Mouse (Mus musculus): ENCODE measurements around the gene Spryd3. TPM values are rescaled to one million over a fixed set of nuclear protein-coding genes. Genes with fewer than 3 reads are reported as not detected.

Gene Spryd3
- total RNA-seq, 1 experiment, result 34.8 TPM

DNA sequence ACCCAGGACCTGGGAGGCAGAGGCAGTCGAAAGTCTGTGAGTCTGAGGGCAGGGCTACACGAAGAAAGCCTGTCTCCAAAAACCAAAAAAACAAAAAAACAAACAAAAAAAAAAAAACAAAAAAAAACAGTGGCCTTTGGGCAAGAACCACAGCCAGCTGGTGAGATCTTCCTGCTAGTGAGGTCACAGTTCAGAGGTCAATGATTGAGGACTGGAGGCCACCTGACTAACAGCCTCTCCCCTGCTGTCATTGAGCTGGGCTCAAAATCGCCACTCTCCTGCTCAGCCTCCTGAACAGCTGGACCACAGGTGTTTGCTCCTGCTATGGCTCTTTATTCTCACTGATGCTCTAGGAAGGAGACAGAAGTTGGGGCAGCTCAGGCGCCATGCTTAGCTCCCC is 16.6 kb upstream of the Spryd3 start:
- no peak for TF ChIP-seq CHD2 (IDR thresholded peaks at IDR 0.05; ENCODE audit: low read depth, low read length)
- 0 out of 2 replicates have a peak, but pooled peaks have one; percentile 44 for TF ChIP-seq ZNF384 (IDR thresholded peaks at IDR 0.05; ENCODE audit: low read depth, low read length)

DNA sequence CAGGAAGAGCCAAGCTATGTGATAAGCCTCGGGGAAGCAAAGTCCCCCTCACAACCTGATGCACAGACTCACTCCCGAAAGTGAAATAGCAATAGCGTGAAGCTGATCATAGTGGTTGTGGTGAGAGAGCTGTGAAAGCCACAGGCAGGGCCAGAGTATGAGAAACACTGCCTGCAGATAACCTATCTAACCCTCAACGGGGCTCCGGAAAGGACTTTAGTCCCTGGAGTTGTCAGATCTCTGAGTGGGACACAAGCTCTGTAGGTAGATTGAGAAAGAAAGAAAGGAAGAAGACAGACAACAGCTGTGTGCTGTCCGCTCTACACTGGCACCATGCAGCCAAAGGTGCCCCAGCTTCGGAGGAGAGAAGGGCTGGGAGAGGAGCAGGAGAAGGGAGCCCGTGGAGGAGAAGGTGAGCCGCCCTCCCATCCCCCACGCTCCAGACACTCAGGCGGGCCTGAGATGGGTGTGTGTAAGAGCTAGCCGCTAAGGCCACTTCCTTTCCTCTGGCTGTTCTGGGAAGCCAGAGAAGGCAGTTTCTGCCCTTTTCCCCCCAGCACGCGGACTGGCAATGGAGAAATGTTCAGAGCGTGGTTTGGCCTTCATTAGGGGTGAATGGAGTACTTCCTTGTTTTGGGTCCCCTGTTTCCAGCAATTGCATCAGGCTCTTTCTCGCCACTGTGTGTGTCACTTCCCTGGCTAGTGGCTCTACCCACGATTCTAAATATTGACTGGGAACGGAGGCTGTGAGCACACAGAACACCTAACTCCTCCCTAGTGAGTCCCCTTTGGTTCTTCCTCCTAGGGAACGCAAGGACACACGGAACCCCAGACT is 14.5 kb upstream of the Spryd3 start, which contains the start of gene Soat2:
Gene Soat2 (plus strand): TSS at position 226 of the 835 bp plus-strand sequence.
- TF ChIP-seq HCFC1 (IDR thresholded peaks at IDR 0.05; ENCODE audit: borderline replicate concordance, insufficient read depth, low read length) (no peak), ZNF384 (IDR thresholded peaks at IDR 0.05; ENCODE audit: low read depth, low read length) (no peak), ZC3H11A (IDR thresholded peaks at IDR 0.05; ENCODE audit: borderline replicate concordance, low read depth, low read length) (no peak), CHD2 (IDR thresholded peaks at IDR 0.05; ENCODE audit: low read depth, low read length) (no peak), MAFK (IDR thresholded peaks at IDR 0.05; ENCODE audit: insufficient read depth, low read depth, low read length) (no peak)
- H3K4me3 ChIP-seq (ENCODE audit: insufficient read depth in 1 of 2, low read depth in 1 of 2, low read length in 2 of 2, poor library complexity in 1 of 2, severe bottlenecking in 1 of 2), result peak within 1 kb of the TSS; percentile 5 to 38; a peak in 3 of 4 replicates
- H3K4me1 ChIP-seq (ENCODE audit: control insufficient read depth in 2 of 2, insufficient read depth in 2 of 2, low read length in 2 of 2, poor library complexity in 1 of 2), result peaks cover 0 to 6% of the 10 kb centered on the region in 2 experiments; a peak in 1 of 4 replicates
- in situ Hi-C loops (cut with MboI; ENCODE audit: low sequenced_read_pairs in 2 of 2, unreplicated experiment in 2 of 2), result no loop called here
- DNase-seq (ENCODE audit: low read depth, low spot score), result peak; percentile 30
- peak within 1 kb of the TSS; percentile 13 for H3K9ac ChIP-seq (ENCODE audit: insufficient read depth, low read depth, low read length, poor library complexity, severe bottlenecking)
- no peaks in the 10 kb centered on the region for H3K36me3 ChIP-seq (ENCODE audit: control insufficient read depth, insufficient read depth, low read length, poor library complexity, severe bottlenecking)
- H3K9me3 ChIP-seq (ENCODE audit: control insufficient read depth, insufficient read depth, low read depth, low read length), result no peaks in the 10 kb centered on the region
- no peak within 1 kb of the TSS for H3K27ac ChIP-seq (ENCODE audit: insufficient read depth, low read depth, low read length, poor library complexity, severe bottlenecking)

More for the DNA sequence above, 16.6 kb upstream of the Spryd3 start:
- H3K36me3 ChIP-seq (ENCODE audit: control insufficient read depth, insufficient read depth, low read length, poor library complexity, severe bottlenecking), result no peaks in the 10 kb centered on the region
- H3K9ac ChIP-seq (ENCODE audit: insufficient read depth, low read depth, low read length, poor library complexity, severe bottlenecking), result no peak overlapping the region
- H3K27ac ChIP-seq (ENCODE audit: insufficient read depth, low read depth, low read length, poor library complexity, severe bottlenecking), result no peak overlapping the region
- H3K4me3 ChIP-seq (ENCODE audit: insufficient read depth in 1 of 2, low read depth in 1 of 2, low read length in 2 of 2, poor library complexity in 1 of 2, severe bottlenecking in 1 of 2), result no peak overlapping the region
- peaks cover 2 to 16% of the 10 kb centered on the region in 2 experiments; a peak in 2 of 4 replicates for H3K4me1 ChIP-seq (ENCODE audit: control insufficient read depth in 2 of 2, insufficient read depth in 2 of 2, low read length in 2 of 2, poor library complexity in 1 of 2)
- DNase-seq (ENCODE audit: low read depth, low spot score), result no peak
- no peaks in the 10 kb centered on the region for H3K9me3 ChIP-seq (ENCODE audit: control insufficient read depth, insufficient read depth, low read depth, low read length)
- in situ Hi-C loops (cut with MboI; ENCODE audit: low sequenced_read_pairs in 2 of 2, unreplicated experiment in 2 of 2), result no loop called here

DNA sequence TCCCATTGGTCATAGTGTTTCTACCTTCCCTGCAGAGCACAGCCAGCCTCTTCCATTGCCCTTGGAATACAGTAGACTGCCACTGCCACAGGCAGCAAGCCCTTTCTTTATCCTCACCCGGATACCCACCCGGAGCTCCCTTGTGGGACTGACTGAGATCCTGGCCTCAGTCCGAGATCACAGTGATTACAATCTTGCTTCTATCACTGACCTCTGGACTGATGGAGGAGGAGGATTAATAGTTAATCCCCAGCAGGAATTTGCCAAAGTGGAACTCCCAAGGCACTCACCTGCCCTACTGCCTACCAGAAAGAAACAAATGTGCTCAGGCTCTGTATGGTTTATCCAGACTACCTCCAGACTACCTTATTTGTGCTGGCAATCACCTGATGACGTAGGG is 13.5 kb upstream of the Spryd3 start:
- TF ChIP-seq CHD2 (IDR thresholded peaks at IDR 0.05; ENCODE audit: low read depth, low read length), result no peak
- TF ChIP-seq MAFK (IDR thresholded peaks at IDR 0.05; ENCODE audit: insufficient read depth, low read depth, low read length), result no peak
- no peak for TF ChIP-seq HCFC1 (IDR thresholded peaks at IDR 0.05; ENCODE audit: borderline replicate concordance, insufficient read depth, low read length)
- TF ChIP-seq ZC3H11A (IDR thresholded peaks at IDR 0.05; ENCODE audit: borderline replicate concordance, low read depth, low read length), result no peak
- no peak for TF ChIP-seq ZNF384 (IDR thresholded peaks at IDR 0.05; ENCODE audit: low read depth, low read length)
- Histone ChIP-seq H3K36me3 (ENCODE audit: control insufficient read depth, insufficient read depth, low read length, poor library complexity, severe bottlenecking) (no peaks in the 10 kb centered on the region), H3K4me1 (ENCODE audit: control insufficient read depth in 2 of 2, insufficient read depth in 2 of 2, low read length in 2 of 2, poor library complexity in 1 of 2) (peaks cover 0 to 6% of the 10 kb centered on the region in 2 experiments; a peak in 1 of 4 replicates), H3K9ac (ENCODE audit: insufficient read depth, low read depth, low read length, poor library complexity, severe bottlenecking) (no peak overlapping the region), H3K4me3 (ENCODE audit: insufficient read depth in 1 of 2, low read depth in 1 of 2, low read length in 2 of 2, poor library complexity in 1 of 2, severe bottlenecking in 1 of 2) (no peak overlapping the region), H3K9me3 (ENCODE audit: control insufficient read depth, insufficient read depth, low read depth, low read length) (no peaks in the 10 kb centered on the region), H3K27ac (ENCODE audit: insufficient read depth, low read depth, low read length, poor library complexity, severe bottlenecking) (no peak overlapping the region)
- in situ Hi-C loops (cut with MboI; ENCODE audit: low sequenced_read_pairs in 2 of 2, unreplicated experiment in 2 of 2), result no loop called here
- DNase-seq (ENCODE audit: low read depth, low spot score), result no peak

DNA sequence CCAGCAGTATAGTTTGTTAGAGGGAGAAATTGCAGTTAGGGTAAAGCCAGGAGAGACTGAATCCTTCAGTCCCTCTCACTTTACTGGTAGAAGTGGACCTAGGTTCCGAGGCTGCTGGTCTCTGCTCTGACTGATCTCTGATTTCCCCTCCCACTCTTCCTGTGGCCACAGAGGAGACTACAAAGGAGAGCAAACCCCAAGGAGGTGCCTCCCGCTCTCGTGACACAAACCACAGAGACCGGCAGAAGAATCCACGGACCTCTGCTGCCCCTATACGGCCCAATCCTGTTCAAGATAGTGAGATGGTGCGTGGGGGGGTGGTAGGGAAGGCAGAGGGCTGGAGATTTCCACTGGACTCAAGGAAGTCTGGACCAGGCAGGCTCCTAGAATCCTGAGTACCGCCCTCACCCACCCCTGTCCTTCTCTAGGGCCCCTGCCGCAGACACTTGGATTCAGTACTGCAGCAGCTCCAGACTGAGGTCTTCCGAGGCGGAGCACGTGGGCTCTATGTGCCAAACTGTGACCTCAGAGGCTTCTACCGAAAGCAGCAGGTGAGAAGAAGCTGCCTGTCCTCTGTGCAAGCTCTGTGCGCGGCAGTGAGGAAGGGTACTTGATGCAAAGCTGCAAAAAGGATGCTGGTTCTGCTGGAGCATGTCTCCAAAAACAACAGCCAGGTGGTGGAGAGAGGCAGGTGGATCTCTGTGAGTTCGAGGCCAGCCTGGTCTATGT is 11.8 kb upstream of the Spryd3 start:
- H3K36me3 ChIP-seq (ENCODE audit: control insufficient read depth, insufficient read depth, low read length, poor library complexity, severe bottlenecking), result no peaks in the 10 kb centered on the region
- H3K27ac ChIP-seq (ENCODE audit: insufficient read depth, low read depth, low read length, poor library complexity, severe bottlenecking), result no peak overlapping the region
- in situ Hi-C loops (cut with MboI; ENCODE audit: low sequenced_read_pairs in 2 of 2, unreplicated experiment in 2 of 2), result no loop called here
- H3K4me3 ChIP-seq (ENCODE audit: insufficient read depth in 1 of 2, low read depth in 1 of 2, low read length in 2 of 2, poor library complexity in 1 of 2, severe bottlenecking in 1 of 2), result no peak overlapping the region
- DNase-seq (ENCODE audit: low read depth, low spot score), result no peak
- no peak overlapping the region for H3K9ac ChIP-seq (ENCODE audit: insufficient read depth, low read depth, low read length, poor library complexity, severe bottlenecking)
- peaks cover 0 to 8% of the 10 kb centered on the region in 2 experiments; a peak in 1 of 4 replicates for H3K4me1 ChIP-seq (ENCODE audit: control insufficient read depth in 2 of 2, insufficient read depth in 2 of 2, low read length in 2 of 2, poor library complexity in 1 of 2)
- TF ChIP-seq ZC3H11A (IDR thresholded peaks at IDR 0.05; ENCODE audit: borderline replicate concordance, low read depth, low read length) (no peak), ZNF384 (IDR thresholded peaks at IDR 0.05; ENCODE audit: low read depth, low read length) (no peak), HCFC1 (IDR thresholded peaks at IDR 0.05; ENCODE audit: borderline replicate concordance, insufficient read depth, low read length) (no peak), CHD2 (IDR thresholded peaks at IDR 0.05; ENCODE audit: low read depth, low read length) (no peak), MAFK (IDR thresholded peaks at IDR 0.05; ENCODE audit: insufficient read depth, low read depth, low read length) (no peak)
- H3K9me3 ChIP-seq (ENCODE audit: control insufficient read depth, insufficient read depth, low read depth, low read length), result no peaks in the 10 kb centered on the region

Measured in ES-E14 (cell line).